Mouse (Mus musculus): ENCODE measurements around the gene Fibcd1. TPM values are rescaled to one million over a fixed set of nuclear protein-coding genes. Genes with fewer than 3 reads are reported as not detected.

Fibcd1 gene
- total RNA-seq, 2 experiments from 2014 or later = 121 to 127 TPM

- DNase-seq (ENCODE audit: low spot score in 2 of 2) = no peak
Observed at GRCm38 (mm10) chr2:31769631-31770111, 76.1 kb downstream of the Fibcd1 start.

- DNase-seq (ENCODE audit: low spot score in 2 of 2) = no peak
Observed at GRCm38 (mm10) chr2:31769115-31769514, 76.7 kb downstream of the Fibcd1 start.

GRCm38 (mm10) chr2:31767815-31768214, 78.0 kb downstream of the Fibcd1 start:
- no peak for DNase-seq (ENCODE audit: low spot score in 2 of 2)

GRCm38 (mm10) chr2:31767104-31767503, 78.7 kb downstream of the Fibcd1 start:
- no peak for DNase-seq (ENCODE audit: low spot score in 2 of 2)

Other genes starting within 250 kb of the Fibcd1 start
- gene Prdm12, start 206.0 kb downstream of the Fibcd1 start, total RNA-seq (2021) = under 1 TPM; 0.30 to 0.37 TPM
- 10 to 100 TPM; 21.8 to 22.3 TPM for gene Exosc2, start 175.3 kb downstream of the Fibcd1 start, total RNA-seq (2021)
- gene Abl1, start 157.6 kb downstream of the Fibcd1 start, total RNA-seq (2021) = 10 to 100 TPM; 42.5 to 46.0 TPM
- gene Qrfp, start 35.4 kb downstream of the Fibcd1 start, total RNA-seq (2021) = not detected
- 1 to 10 TPM; 5.2 to 5.8 TPM for gene Lamc3, start 41.3 kb upstream of the Fibcd1 start, total RNA-seq (2021)
- gene Aif1l, start 104.1 kb upstream of the Fibcd1 start, total RNA-seq (2021) = 1 to 10 TPM; 8.0 to 9.2 TPM
- 10 to 100 TPM; 54.3 to 59.0 TPM for gene Nup214, start 128.4 kb upstream of the Fibcd1 start, total RNA-seq (2021)
- gene Fam78a, start 238.9 kb upstream of the Fibcd1 start, total RNA-seq (2021) = 1 to 10 TPM; 4.1 to 5.5 TPM
- gene Plpp7, start 249.5 kb upstream of the Fibcd1 start, total RNA-seq (2021) = 10 to 100 TPM; 24.1 to 26.1 TPM

All from layer of hippocampus, adult 18-20 months (tissue).